Mouse (Mus musculus) limb, embryonic 15.5 days (tissue): ENCODE results near the gene Myh14. TPM values are rescaled to one million over a fixed set of nuclear protein-coding genes. Genes with fewer than 3 reads are reported as not detected.

Experiments used
- ATAC-seq: fragments of 200-750 bp; cut with Nextera tagmentation; 2 replicates; pipeline ENCODE4 v1.8.0; 2017; ENCODE audit warnings: low read depth, moderate TSS enrichment; ENCODE audit not compliant: insufficient number of reproducible peaks, low FRiP score, low TSS enrichment
- H3K27ac ChIP-seq: fragments of 300-500 bp; sonication (generic); 2 replicates; pipeline ENCODE4 v1.5.1; 2015; ENCODE audit warnings: moderate library complexity, mild to moderate bottlenecking, inconsistent platforms
- H3K27me3 ChIP-seq: fragments of 300-500 bp; sonication (generic); 2 replicates; pipeline ENCODE4 v1.6.1; 2015; ENCODE audit warnings: inconsistent platforms
- H3K36me3 ChIP-seq: fragments of 300-500 bp; sonication (generic); 2 replicates; pipeline ENCODE4 v1.6.1; 2015; ENCODE audit warnings: inconsistent platforms
- H3K4me1 ChIP-seq: fragments of 300-500 bp; sonication (generic); 2 replicates; pipeline ENCODE4 v1.6.1; 2015; ENCODE audit warnings: inconsistent platforms
- H3K4me2 ChIP-seq: fragments of 300-500 bp; sonication (generic); 2 replicates; pipeline ENCODE4 v1.6.1; 2015; ENCODE audit warnings: mild to moderate bottlenecking, inconsistent platforms
- H3K4me3 ChIP-seq: fragments of 300-500 bp; sonication (generic); 2 replicates; pipeline ENCODE4 v1.5.1; 2015; ENCODE audit warnings: mild to moderate bottlenecking, inconsistent platforms
- H3K9ac ChIP-seq: fragments of 300-500 bp; sonication (generic); 2 replicates; pipeline ENCODE4 v1.6.1; 2015; ENCODE audit warnings: inconsistent platforms
- H3K9me3 ChIP-seq: fragments of 300-500 bp; sonication (generic); 2 replicates; pipeline ENCODE4 v1.6.1; 2016; ENCODE audit warnings: inconsistent platforms
- WGBS: fragments of 180-500 bp; shearing (Covaris S2); methylation state at CpG from one replicate; pipeline ENCODE4 v1.1.7; 2015; 5-methylcytosine and 5-hydroxymethylcytosine counted together
- polyA plus RNA-seq: library from polyadenylated mRNA; unstranded; fragments of >200 nt; fragmentation: Nextera tagmentation; extraction: Ambion mirVana; gene quantifications from 2 replicates; pipeline ENCODE4 v1.2.1, GENCODE M21; 2015

Gene Myh14
- polyA plus RNA-seq, 1 experiment from 2014 or later, result 5.4 TPM

GRCm38 (mm10) chr7:44667996-44668738, 2.5 kb downstream of the Myh14 start:
- H3K9me3 ChIP-seq, result no peaks in the 10 kb centered on the region
- WGBS, result 59% methylated on average over 13 of the region's 13 CpGs
- H3K27ac ChIP-seq, result no peak overlapping the region
- no peak overlapping the region for H3K9ac ChIP-seq
- no peak overlapping the region for H3K4me2 ChIP-seq
- ATAC-seq, result no peak; the same call in 1 of the 2 replicates
- peaks cover 30% of the 10 kb centered on the region for H3K27me3 ChIP-seq
- no peaks in the 10 kb centered on the region for H3K36me3 ChIP-seq
- H3K4me3 ChIP-seq, result no peak overlapping the region
- peaks cover 6% of the 10 kb centered on the region for H3K4me1 ChIP-seq

DNA sequence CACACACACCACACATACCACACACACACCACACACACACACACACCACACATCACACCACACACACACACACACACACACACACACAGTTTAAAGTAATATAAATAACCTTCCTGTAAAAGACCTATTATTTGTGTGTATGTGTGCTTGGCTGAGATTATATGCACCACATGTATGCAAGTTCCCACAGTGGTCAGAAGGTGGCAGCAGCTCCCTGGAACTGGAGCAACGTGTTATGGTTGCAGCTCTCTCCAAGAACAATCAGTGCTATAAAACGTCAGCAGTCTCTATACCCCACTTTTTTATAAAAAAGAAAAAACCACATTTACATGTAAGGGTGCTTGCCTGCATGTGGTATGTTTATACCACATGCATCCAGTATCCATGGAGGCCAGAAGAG, 4.2 kb downstream of the Myh14 start:
- H3K27me3 ChIP-seq, result peaks cover 27% of the 10 kb centered on the region
- no peaks in the 10 kb centered on the region for H3K36me3 ChIP-seq
- 70% methylated on average over 2 of the region's 2 CpGs for WGBS
- no peak overlapping the region for H3K27ac ChIP-seq
- H3K9me3 ChIP-seq, result no peaks in the 10 kb centered on the region
- no peak for ATAC-seq
- H3K4me1 ChIP-seq, result peaks cover 6% of the 10 kb centered on the region
- no peak overlapping the region for H3K4me3 ChIP-seq
- no peak overlapping the region for H3K4me2 ChIP-seq
- H3K9ac ChIP-seq, result no peak overlapping the region

- H3K9me3 ChIP-seq, result no peaks in the 10 kb centered on the region
- 32% methylated on average over 11 of the region's 11 CpGs for WGBS
- H3K4me3 ChIP-seq, result no peak overlapping the region
- peaks cover 14% of the 10 kb centered on the region for H3K27me3 ChIP-seq
- no peak for ATAC-seq
- H3K4me1 ChIP-seq, result no peaks in the 10 kb centered on the region
- no peaks in the 10 kb centered on the region for H3K36me3 ChIP-seq
- no peak overlapping the region for H3K4me2 ChIP-seq
- no peak overlapping the region for H3K27ac ChIP-seq
- no peak overlapping the region for H3K9ac ChIP-seq
These were observed 5.9 kb downstream of the Myh14 start for GRCm38 (mm10) chr7:44664731-44665130.

GRCm38 (mm10) chr7:44663546-44663945, 7.1 kb downstream of the Myh14 start:
- Histone ChIP-seq H3K27ac (no peak overlapping the region), H3K9me3 (no peaks in the 10 kb centered on the region), H3K4me3 (no peak overlapping the region), H3K4me2 (no peak overlapping the region), H3K27me3 (peaks cover 6% of the 10 kb centered on the region; the same call in 1 of the 2 replicates), H3K9ac (no peak overlapping the region), H3K36me3 (no peaks in the 10 kb centered on the region), H3K4me1 (no peaks in the 10 kb centered on the region)
- no peak for ATAC-seq
- WGBS, result 77% methylated on average over 5 of the region's 5 CpGs

- H3K27me3 ChIP-seq, result no peaks in the 10 kb centered on the region
- 5% methylated on average over 3 of the region's 3 CpGs for WGBS
- no peak overlapping the region for H3K4me2 ChIP-seq
- no peaks in the 10 kb centered on the region for H3K36me3 ChIP-seq
- H3K4me1 ChIP-seq, result no peaks in the 10 kb centered on the region
- no peak for ATAC-seq
- no peak overlapping the region for H3K27ac ChIP-seq
- H3K9ac ChIP-seq, result no peak overlapping the region
- no peaks in the 10 kb centered on the region for H3K9me3 ChIP-seq
- no peak overlapping the region for H3K4me3 ChIP-seq
These were observed 8.1 kb downstream of the Myh14 start for GRCm38 (mm10) chr7:44662569-44662968.

GRCm38 (mm10) chr7:44662168-44662567, 8.5 kb downstream of the Myh14 start:
- Histone ChIP-seq H3K4me3 (no peak overlapping the region), H3K9me3 (no peaks in the 10 kb centered on the region), H3K4me2 (no peak overlapping the region), H3K27ac (no peak overlapping the region), H3K4me1 (no peaks in the 10 kb centered on the region), H3K27me3 (no peaks in the 10 kb centered on the region), H3K36me3 (no peaks in the 10 kb centered on the region), H3K9ac (no peak overlapping the region)
- ATAC-seq, result peak; percentile 25; the same call in 1 of the 2 replicates
- WGBS, result 13% methylated on average over 8 of the region's 8 CpGs

- H3K4me1 ChIP-seq, result no peaks in the 10 kb centered on the region
- H3K9me3 ChIP-seq, result no peaks in the 10 kb centered on the region
- H3K27me3 ChIP-seq, result no peaks in the 10 kb centered on the region
- H3K27ac ChIP-seq, result no peak overlapping the region
- H3K9ac ChIP-seq, result no peak overlapping the region
- H3K4me3 ChIP-seq, result no peak overlapping the region
- 74% methylated on average over 5 of the region's 5 CpGs for WGBS
- H3K4me2 ChIP-seq, result no peak overlapping the region
- no peak for ATAC-seq
- H3K36me3 ChIP-seq, result no peaks in the 10 kb centered on the region
These were observed 9.4 kb downstream of the Myh14 start for GRCm38 (mm10) chr7:44661219-44661618.

DNA sequence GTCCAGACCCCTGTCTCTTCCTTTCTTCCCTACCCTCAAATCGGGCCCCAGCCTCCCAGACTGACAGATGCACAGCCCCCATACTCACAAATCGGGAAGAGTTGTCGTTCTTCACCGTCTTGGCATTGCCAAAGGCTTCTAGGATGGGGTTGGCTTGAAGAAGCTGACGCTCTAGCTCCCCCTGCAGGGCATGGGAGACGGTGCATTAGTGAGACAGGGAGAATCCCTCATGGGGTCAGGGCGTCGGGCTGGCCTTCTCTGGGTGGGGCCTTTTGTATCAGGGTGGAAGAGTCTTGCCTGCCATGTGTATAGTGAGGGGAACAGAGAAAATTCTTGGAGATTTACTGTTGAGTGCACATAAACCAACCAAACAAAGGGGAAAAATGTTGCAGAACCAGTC, 15.1 kb downstream of the Myh14 start:
- no peaks in the 10 kb centered on the region for H3K36me3 ChIP-seq
- WGBS, result 17% methylated on average over 8 of the region's 8 CpGs
- no peaks in the 10 kb centered on the region for H3K9me3 ChIP-seq
- H3K27me3 ChIP-seq, result no peaks in the 10 kb centered on the region; the same call in 1 of the 2 replicates
- H3K4me1 ChIP-seq, result no peaks in the 10 kb centered on the region
- H3K9ac ChIP-seq, result no peak overlapping the region
- no peak overlapping the region for H3K27ac ChIP-seq
- no peak for ATAC-seq
- no peak overlapping the region for H3K4me2 ChIP-seq
- H3K4me3 ChIP-seq, result no peak overlapping the region

GRCm38 (mm10) chr7:44653773-44654172, 16.9 kb downstream of the Myh14 start:
- Histone ChIP-seq H3K27me3 (no peaks in the 10 kb centered on the region; the same call in 1 of the 2 replicates), H3K27ac (no peak overlapping the region), H3K9ac (no peak overlapping the region), H3K36me3 (no peaks in the 10 kb centered on the region), H3K4me2 (no peak overlapping the region), H3K4me1 (no peaks in the 10 kb centered on the region), H3K4me3 (no peak overlapping the region), H3K9me3 (no peaks in the 10 kb centered on the region)
- 50% methylated on average over 8 of the region's 8 CpGs for WGBS
- ATAC-seq, result no peak

DNA sequence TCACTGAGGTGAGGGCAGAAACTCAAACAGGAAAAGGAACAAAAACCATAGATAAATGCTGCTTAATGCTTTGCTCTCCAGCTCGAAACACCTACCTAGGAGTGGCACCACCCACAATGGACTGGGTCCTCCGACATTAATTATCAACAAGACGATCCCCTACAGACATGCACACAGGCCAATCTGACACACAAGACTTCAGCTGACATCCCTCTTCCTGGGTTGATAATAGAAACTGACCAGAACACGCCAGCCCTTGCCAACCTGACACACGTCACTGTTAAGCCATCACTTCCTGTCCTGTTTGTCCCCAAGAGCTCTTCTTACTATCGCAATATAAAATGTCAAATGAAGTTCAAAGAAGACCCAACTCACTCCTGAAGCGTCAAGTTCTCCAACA, 19.2 kb downstream of the Myh14 start:
- WGBS, result 68% methylated on average over 7 of the region's 7 CpGs
- no peak overlapping the region for H3K27ac ChIP-seq
- no peak overlapping the region for H3K4me2 ChIP-seq
- H3K27me3 ChIP-seq, result peaks cover 4% of the 10 kb centered on the region; the same call in 1 of the 2 replicates
- H3K4me1 ChIP-seq, result no peaks in the 10 kb centered on the region
- no peak overlapping the region for H3K4me3 ChIP-seq
- no peak for ATAC-seq
- H3K9ac ChIP-seq, result no peak overlapping the region; the same call in 1 of the 2 replicates
- H3K36me3 ChIP-seq, result no peaks in the 10 kb centered on the region
- no peaks in the 10 kb centered on the region for H3K9me3 ChIP-seq

GRCm38 (mm10) chr7:44649990-44650389, 20.7 kb downstream of the Myh14 start:
- no peak overlapping the region for H3K9ac ChIP-seq
- peaks cover 16% of the 10 kb centered on the region for H3K27me3 ChIP-seq
- no peak overlapping the region for H3K4me2 ChIP-seq
- no peak for ATAC-seq
- H3K4me3 ChIP-seq, result no peak overlapping the region
- H3K4me1 ChIP-seq, result 0 out of 2 replicates have a peak, but pooled peaks cover 7% of the 10 kb centered on the region
- H3K36me3 ChIP-seq, result no peaks in the 10 kb centered on the region
- WGBS, result 14% methylated on average over 4 of the region's 4 CpGs
- H3K9me3 ChIP-seq, result no peaks in the 10 kb centered on the region
- no peak overlapping the region for H3K27ac ChIP-seq

DNA sequence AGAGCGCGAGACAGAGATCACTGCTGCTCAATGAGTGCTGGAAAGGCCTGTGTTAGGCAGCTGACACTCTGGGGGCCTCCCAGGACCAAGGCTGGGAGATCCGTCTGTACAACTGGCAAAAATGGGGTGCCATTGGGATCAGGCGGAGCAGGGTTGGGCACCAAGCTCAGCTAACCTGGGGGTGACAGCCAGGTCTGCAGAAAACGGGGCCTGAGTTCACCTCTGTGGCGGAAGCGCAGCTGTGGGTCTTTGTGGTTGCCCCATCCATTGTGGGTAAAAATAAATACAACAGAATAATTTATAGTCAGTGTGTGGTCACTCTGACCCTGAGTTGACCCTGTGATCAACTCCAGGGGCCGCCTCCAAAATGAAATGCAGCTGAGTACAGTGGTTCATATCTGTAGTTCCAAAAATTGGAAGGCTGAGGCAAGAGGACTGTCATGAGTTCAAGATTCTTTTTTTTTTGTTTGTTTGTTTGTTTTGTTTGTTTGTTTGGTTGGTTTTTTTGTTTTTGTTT, 21.5 kb downstream of the Myh14 start:
- H3K36me3 ChIP-seq, result no peaks in the 10 kb centered on the region
- no peak overlapping the region for H3K4me3 ChIP-seq
- ATAC-seq, result no peak
- 64% methylated on average over 8 of the region's 8 CpGs for WGBS
- 0 out of 2 replicates have a peak, but pooled peaks cover 7% of the 10 kb centered on the region for H3K4me1 ChIP-seq
- H3K27me3 ChIP-seq, result peaks cover 24% of the 10 kb centered on the region
- no peaks in the 10 kb centered on the region for H3K9me3 ChIP-seq
- H3K27ac ChIP-seq, result no peak overlapping the region
- no peak overlapping the region for H3K4me2 ChIP-seq
- no peak overlapping the region for H3K9ac ChIP-seq
